Mouse (Mus musculus) kidney, embryonic 15.5 days (tissue): Measurements from ENCODE around the gene Fads1. TPM values are rescaled to one million over a fixed set of nuclear protein-coding genes. Genes with fewer than 3 reads are reported as not detected.

ENCODE experiments used
- ATAC-seq: fragments of 200-750 bp; cut with Nextera tagmentation; replicated peaks from 2 replicates; pipeline ENCODE4 v1.8.0; 2017; ENCODE audit warnings: moderate TSS enrichment; ENCODE audit not compliant: low FRiP score
- H3K27ac ChIP-seq: fragments of 300-500 bp; sonication (generic); 2 replicates; pipeline ENCODE4 v1.5.1; 2015; ENCODE audit warnings: mild to moderate bottlenecking, inconsistent platforms
- H3K27me3 ChIP-seq: fragments of 300-500 bp; sonication (generic); 2 replicates; pipeline ENCODE4 v1.6.1; 2015; ENCODE audit warnings: inconsistent platforms
- H3K36me3 ChIP-seq: fragments of 300-500 bp; sonication (generic); 2 replicates; pipeline ENCODE4 v1.6.1; 2015; ENCODE audit warnings: inconsistent platforms
- H3K4me1 ChIP-seq: fragments of 300-500 bp; sonication (generic); 2 replicates; pipeline ENCODE4 v1.6.1; 2015; ENCODE audit warnings: inconsistent platforms
- H3K4me2 ChIP-seq: fragments of 300-500 bp; sonication (generic); 2 replicates; pipeline ENCODE4 v1.6.1; 2015; ENCODE audit warnings: moderate library complexity, mild to moderate bottlenecking, inconsistent platforms
- H3K4me3 ChIP-seq: fragments of 300-500 bp; sonication (generic); replicated peaks from 2 replicates; pipeline ENCODE4 v1.5.1; 2015; ENCODE audit warnings: mild to moderate bottlenecking, inconsistent platforms
- H3K9ac ChIP-seq: fragments of 300-500 bp; sonication (generic); 2 replicates; pipeline ENCODE4 v1.6.1; 2015; ENCODE audit warnings: mild to moderate bottlenecking, inconsistent platforms
- H3K9me3 ChIP-seq: fragments of 300-500 bp; sonication (generic); replicated peaks from 2 replicates; pipeline ENCODE4 v1.6.1; 2016; ENCODE audit warnings: inconsistent platforms
- whole genome bisulfite sequencing: fragments of 180-500 bp; shearing (Covaris S2); methylation state at CpG from one replicate; pipeline ENCODE4 v1.1.7; 2015; ENCODE audit warnings: mixed read lengths; 5-methylcytosine and 5-hydroxymethylcytosine counted together
- polyA plus RNA-seq: library from polyadenylated mRNA; unstranded; fragments of >200 nt; fragmentation: Nextera tagmentation; extraction: Ambion mirVana; gene quantifications from 2 replicates; pipeline ENCODE4 v1.2.1, GENCODE M21; 2015

Gene Fads1
- polyA plus RNA-seq, 1 experiment from 2014 or later: 108 TPM

DNA sequence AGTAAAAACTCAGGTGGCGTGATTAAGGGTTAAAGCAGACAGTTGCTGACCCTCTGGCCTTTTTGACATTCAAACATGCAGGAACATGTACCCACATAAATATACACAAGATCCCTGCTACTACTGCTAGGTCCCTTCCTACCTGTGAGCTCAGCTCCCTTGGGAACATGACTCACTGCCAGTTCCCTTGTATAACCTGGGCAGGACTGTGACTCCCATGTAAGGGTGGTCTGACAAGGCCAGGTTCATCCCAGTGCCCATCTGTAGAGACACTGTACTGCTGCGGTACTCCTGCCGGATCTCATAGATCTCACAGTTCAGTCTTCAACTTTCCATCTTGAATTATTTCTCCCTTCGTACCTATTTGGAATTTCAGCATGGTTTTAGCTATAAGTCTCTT lies 14.4 kb downstream of the Fads1 start:
- Histone ChIP-seq H3K27me3 (no peaks in the 10 kb centered on the region), H3K4me1 (no peaks in the 10 kb centered on the region), H3K4me2 (no peak overlapping the region), H3K9me3 (no peaks in the 10 kb centered on the region), H3K36me3 (peaks cover 93% of the 10 kb centered on the region), H3K4me3 (no peak overlapping the region), H3K27ac (no peak overlapping the region), H3K9ac (no peak overlapping the region)
- 90% methylated on average over 4 of the region's 4 CpGs for WGBS
- no peak for ATAC-seq

DNA sequence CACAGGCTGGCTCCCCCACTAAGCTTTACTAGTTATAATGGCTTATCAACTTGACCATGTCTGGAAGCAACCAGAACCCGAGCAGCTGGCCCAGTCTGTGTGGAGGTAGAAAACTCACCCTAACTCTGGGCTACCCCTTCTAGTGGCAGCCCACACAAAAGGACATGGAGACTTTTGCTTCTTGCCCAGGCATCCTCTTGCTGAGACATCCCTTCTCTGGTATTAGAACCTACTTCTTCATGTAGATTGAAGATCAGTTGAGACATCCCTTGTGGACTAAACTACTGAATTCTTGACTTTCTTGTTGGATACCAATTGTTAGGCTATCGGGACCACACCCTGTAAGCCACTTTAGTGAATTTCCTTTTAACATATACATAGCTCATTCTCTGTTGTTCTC lies 15.6 kb downstream of the Fads1 start:
- no peaks in the 10 kb centered on the region for H3K27me3 ChIP-seq
- no peak overlapping the region for H3K27ac ChIP-seq
- WGBS: 77% methylated on average over 2 of the region's 2 CpGs
- peaks cover 82% of the 10 kb centered on the region for H3K36me3 ChIP-seq
- H3K4me1 ChIP-seq: peaks cover 8% of the 10 kb centered on the region
- no peak for ATAC-seq
- H3K4me2 ChIP-seq: no peak overlapping the region
- H3K4me3 ChIP-seq: no peak overlapping the region
- H3K9ac ChIP-seq: no peak overlapping the region
- H3K9me3 ChIP-seq: no peaks in the 10 kb centered on the region

DNA sequence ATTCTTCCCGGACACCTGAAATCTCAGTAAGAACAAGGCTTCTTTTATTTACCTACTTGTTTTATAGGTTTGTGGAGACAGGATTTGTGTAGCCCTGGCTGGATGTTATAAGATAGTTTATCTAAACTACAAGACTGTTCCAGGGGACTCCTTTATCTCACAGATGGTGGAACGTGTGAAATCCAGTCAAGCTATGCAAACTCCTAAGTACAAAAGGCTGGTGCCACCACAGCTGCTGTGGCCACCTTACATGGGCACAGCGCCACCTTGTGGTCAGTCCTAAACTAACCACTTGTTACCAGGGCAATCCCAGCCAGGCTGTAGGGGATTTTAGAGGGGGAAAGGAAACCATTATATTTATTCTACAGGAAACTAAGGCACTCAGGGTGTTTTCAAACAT lies 16.0 kb downstream of the Fads1 start:
- Histone ChIP-seq H3K27ac (no peak overlapping the region), H3K4me2 (no peak overlapping the region), H3K4me3 (no peak overlapping the region), H3K27me3 (no peaks in the 10 kb centered on the region), H3K36me3 (peaks cover 77% of the 10 kb centered on the region), H3K9ac (no peak overlapping the region), H3K9me3 (no peaks in the 10 kb centered on the region), H3K4me1 (peaks cover 9% of the 10 kb centered on the region)
- WGBS: 31% methylated on average over 3 of the region's 3 CpGs
- no peak for ATAC-seq

DNA sequence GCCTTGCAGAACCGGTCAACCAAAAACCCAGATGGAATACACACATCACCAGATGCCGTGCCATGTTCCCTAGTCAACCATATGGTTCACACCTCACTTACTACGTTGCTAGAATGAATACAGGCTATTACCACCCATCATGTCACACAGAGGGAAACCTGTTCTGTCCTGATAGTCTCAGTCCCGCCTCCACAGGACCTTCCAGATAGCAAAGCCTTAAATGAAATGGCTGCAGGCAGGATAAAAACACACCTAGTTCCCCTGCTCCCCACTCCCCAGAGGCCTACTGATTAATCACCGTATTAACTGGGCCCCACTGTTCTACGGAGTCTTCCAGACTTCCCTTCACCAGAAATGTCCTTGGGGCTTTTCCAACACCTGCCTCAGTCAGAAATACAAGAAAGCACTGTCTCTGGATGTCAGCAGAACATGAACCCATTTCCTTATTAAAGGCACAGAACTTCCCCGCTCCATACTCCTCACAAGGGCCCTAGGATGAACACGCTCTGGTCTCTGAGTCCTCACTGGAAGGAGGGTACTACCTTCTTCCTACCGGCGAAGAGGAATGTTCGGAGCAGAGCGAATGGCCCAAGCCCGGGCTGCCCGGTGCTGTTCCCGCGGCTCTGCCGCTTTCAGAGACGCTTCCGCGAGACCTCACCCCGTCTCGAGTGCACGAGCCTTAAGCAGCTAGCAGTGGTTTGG lies 20.6 kb downstream of the Fads1 start:
- Histone ChIP-seq H3K4me3 (peak overlapping the region; percentile 74), H3K9ac (peak overlapping the region; percentile 84), H3K9me3 (no peaks in the 10 kb centered on the region), H3K4me2 (peak overlapping the region; percentile 81), H3K27ac (peak overlapping the region; percentile 91), H3K4me1 (peaks cover 16% of the 10 kb centered on the region), H3K36me3 (peaks cover 63% of the 10 kb centered on the region), H3K27me3 (no peaks in the 10 kb centered on the region)
- peak; percentile 67 for ATAC-seq
- WGBS: 1% methylated on average over 23 of the region's 23 CpGs

GRCm38 (mm10) chr19:10203848-10204615 lies 21.3 kb downstream of the Fads1 start, which contains the start of the genes Tmem258 and Fen1:
Gene Tmem258 (plus strand): TSS chr19:10204014.
Gene Fen1 (minus strand): TSS chr19:10204169.
- H3K27ac ChIP-seq: peak within 1 kb of the TSS; percentile 91
- peak within 1 kb of the TSS; percentile 84 for H3K9ac ChIP-seq
- H3K4me1 ChIP-seq: peaks cover 16% of the 10 kb centered on the region
- under 1% methylated on average over 40 of the region's 40 CpGs for WGBS
- H3K4me3 ChIP-seq: peak within 1 kb of the TSS; percentile 74
- peak within 1 kb of the TSS; percentile 81 for H3K4me2 ChIP-seq
- no peaks in the 10 kb centered on the region for H3K27me3 ChIP-seq
- peaks cover 65% of the 10 kb centered on the region for H3K36me3 ChIP-seq
- no peaks in the 10 kb centered on the region for H3K9me3 ChIP-seq
- peak; percentile 92 for ATAC-seq

- H3K36me3 ChIP-seq: peaks cover 65% of the 10 kb centered on the region
These were observed 21.9 kb downstream of the Fads1 start for GRCm38 (mm10) chr19:10204616-10205001.

DNA sequence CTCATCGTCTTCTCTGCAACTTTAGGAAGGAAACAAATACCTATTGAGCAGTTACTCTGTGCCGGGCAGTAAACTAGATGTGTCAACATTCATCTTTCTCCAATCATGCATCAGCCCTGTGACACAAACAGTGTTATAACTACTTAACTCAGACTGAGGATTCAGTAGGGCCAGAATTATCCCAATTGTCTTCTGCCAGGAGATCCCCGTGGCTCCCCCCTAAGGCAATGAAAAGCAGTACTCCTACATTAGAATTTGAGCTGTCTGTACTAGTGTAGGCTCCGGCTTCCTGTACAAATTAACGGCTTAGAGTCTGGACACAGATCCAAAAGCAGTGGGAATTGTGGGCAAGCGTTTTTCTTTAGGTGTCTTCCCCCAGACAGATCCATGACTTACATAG lies 22.4 kb downstream of the Fads1 start:
- no peaks in the 10 kb centered on the region for H3K27me3 ChIP-seq
- peak overlapping the region; percentile 81 for H3K4me2 ChIP-seq
- H3K36me3 ChIP-seq: peaks cover 65% of the 10 kb centered on the region
- 69% methylated on average over 6 of the region's 6 CpGs for WGBS
- H3K9me3 ChIP-seq: no peaks in the 10 kb centered on the region
- H3K4me3 ChIP-seq: peak overlapping the region; percentile 74
- H3K4me1 ChIP-seq: peaks cover 16% of the 10 kb centered on the region
- no peak overlapping the region for H3K9ac ChIP-seq
- no peak for ATAC-seq
- H3K27ac ChIP-seq: peak overlapping the region; percentile 91; the same call in 1 of the 2 replicates

More at GRCm38 (mm10) chr19:10204616-10205001, 21.9 kb downstream of the Fads1 start:
- WGBS: 2% methylated on average over 5 of the region's 5 CpGs
- peaks cover 16% of the 10 kb centered on the region for H3K4me1 ChIP-seq
- H3K27me3 ChIP-seq: no peaks in the 10 kb centered on the region
- peak overlapping the region; percentile 81 for H3K4me2 ChIP-seq
- no peaks in the 10 kb centered on the region for H3K9me3 ChIP-seq
- peak; percentile 34 for ATAC-seq
- peak overlapping the region; percentile 84 for H3K9ac ChIP-seq
- peak overlapping the region; percentile 74 for H3K4me3 ChIP-seq
- peak overlapping the region; percentile 91 for H3K27ac ChIP-seq

GRCm38 (mm10) chr19:10208851-10209250 lies 26.2 kb downstream of the Fads1 start:
- H3K9me3 ChIP-seq: no peaks in the 10 kb centered on the region
- H3K27ac ChIP-seq: no peak overlapping the region
- H3K9ac ChIP-seq: no peak overlapping the region
- no peak overlapping the region for H3K4me2 ChIP-seq
- H3K4me3 ChIP-seq: no peak overlapping the region
- ATAC-seq: no peak
- 86% methylated on average over 3 of the region's 3 CpGs for WGBS
- H3K27me3 ChIP-seq: no peaks in the 10 kb centered on the region
- peaks cover 80% of the 10 kb centered on the region for H3K36me3 ChIP-seq
- H3K4me1 ChIP-seq: peaks cover 7% of the 10 kb centered on the region

DNA sequence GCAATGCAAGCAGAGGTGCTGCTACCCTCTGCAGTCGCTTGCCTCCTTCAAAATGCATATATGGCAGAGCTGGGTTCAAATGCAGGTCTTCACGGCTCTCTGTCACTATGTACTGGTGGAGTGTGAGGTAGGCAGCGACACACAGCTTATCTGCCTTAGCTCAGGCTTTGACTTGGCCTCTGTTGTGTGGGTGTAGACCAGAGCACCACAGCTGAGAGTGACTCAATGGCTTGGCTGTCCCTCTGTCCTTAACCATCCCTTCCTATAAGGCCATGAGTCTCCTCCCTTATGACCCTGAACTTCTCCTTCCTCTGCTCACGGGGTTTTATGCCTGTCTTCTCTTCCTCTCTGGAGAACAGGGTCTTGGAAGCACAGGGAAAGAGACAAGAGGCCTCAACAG lies 28.2 kb downstream of the Fads1 start:
- WGBS: 78% methylated on average over 4 of the region's 4 CpGs
- ATAC-seq: no peak
- H3K36me3 ChIP-seq: peaks cover 78% of the 10 kb centered on the region

GRCm38 (mm10) chr19:10213796-10214471 lies 31.2 kb downstream of the Fads1 start:
- H3K4me2 ChIP-seq: no peak overlapping the region
- WGBS: 85% methylated on average over 10 of the region's 10 CpGs
- H3K27me3 ChIP-seq: no peaks in the 10 kb centered on the region
- no peak overlapping the region for H3K4me3 ChIP-seq
- H3K27ac ChIP-seq: no peak overlapping the region
- H3K4me1 ChIP-seq: no peaks in the 10 kb centered on the region
- peaks cover 47% of the 10 kb centered on the region for H3K36me3 ChIP-seq
- no peak for ATAC-seq
- no peak overlapping the region for H3K9ac ChIP-seq
- H3K9me3 ChIP-seq: no peaks in the 10 kb centered on the region

More for the DNA sequence above, 28.2 kb downstream of the Fads1 start:
- Histone ChIP-seq H3K27me3 (no peaks in the 10 kb centered on the region), H3K4me1 (no peaks in the 10 kb centered on the region), H3K4me2 (no peak overlapping the region), H3K9me3 (no peaks in the 10 kb centered on the region), H3K27ac (no peak overlapping the region), H3K9ac (no peak overlapping the region), H3K4me3 (no peak overlapping the region)

DNA sequence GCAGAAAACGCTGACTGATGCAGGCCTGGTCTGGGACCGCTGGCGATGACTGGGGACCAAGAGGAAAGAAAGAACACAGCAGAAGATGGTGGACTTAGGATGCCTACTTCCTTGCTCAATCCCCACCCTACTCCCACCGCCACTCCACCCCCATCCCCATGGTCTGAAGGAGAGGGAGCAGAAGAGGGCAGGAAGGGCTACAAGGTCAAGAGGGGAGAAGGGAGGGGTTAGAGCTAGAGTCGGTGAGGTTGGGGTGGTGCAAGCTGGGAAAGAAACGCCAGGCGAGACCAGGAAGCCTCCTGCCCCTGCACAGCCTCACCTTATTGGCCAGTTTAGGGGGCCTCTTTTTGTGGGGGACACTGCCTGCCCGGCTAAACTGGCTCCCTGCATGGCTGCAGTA lies 33.4 kb downstream of the Fads1 start:
- Histone ChIP-seq H3K9me3 (no peaks in the 10 kb centered on the region), H3K27ac (no peak overlapping the region), H3K4me2 (no peak overlapping the region), H3K27me3 (no peaks in the 10 kb centered on the region), H3K4me1 (no peaks in the 10 kb centered on the region), H3K9ac (no peak overlapping the region), H3K36me3 (peaks cover 25% of the 10 kb centered on the region), H3K4me3 (no peak overlapping the region)
- 65% methylated on average over 8 of the region's 8 CpGs for WGBS
- no peak for ATAC-seq

DNA sequence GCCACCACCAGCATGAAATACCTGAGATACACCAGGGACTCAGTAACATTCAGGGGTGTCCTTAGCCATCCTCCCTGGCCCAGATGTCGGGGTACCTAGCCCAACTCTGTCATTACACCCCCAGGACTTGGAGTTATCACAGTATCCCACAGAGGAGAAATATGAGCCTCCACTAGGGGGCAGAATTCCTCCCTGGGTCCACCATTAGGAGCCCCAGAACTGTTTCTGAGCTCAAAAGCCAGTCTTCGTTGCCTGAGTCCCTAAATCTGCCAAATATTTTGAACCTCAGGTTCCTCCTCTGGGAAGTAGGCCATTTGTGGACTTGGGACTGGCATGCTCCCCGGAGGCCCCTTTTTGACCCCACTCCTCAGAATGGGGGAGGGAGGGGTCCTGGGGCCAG lies 36.4 kb downstream of the Fads1 start:
- ATAC-seq: no peak
- no peak overlapping the region for H3K9ac ChIP-seq
- no peak overlapping the region for H3K27ac ChIP-seq

More for the DNA sequence above, 36.4 kb downstream of the Fads1 start:
- 31% methylated on average over 3 of the region's 3 CpGs for WGBS
- Histone ChIP-seq H3K27me3 (no peaks in the 10 kb centered on the region), H3K4me3 (no peak overlapping the region), H3K36me3 (no peaks in the 10 kb centered on the region), H3K4me2 (no peak overlapping the region), H3K9me3 (no peaks in the 10 kb centered on the region), H3K4me1 (peaks cover 22% of the 10 kb centered on the region)
